Mouse (Mus musculus): ENCODE measurements around the gene Ube4a.
A peak's percentile ranks its signal among the peaks of the same experiment; 100 is the strongest.

The Ube4a gene

GRCm38 (mm10) chr9:44965126-44965832 is at the start of gene Ube4a:
Gene Ube4a (minus strand): TSS chr9:44965600.
- peak; percentile 98 to 100 for DNase-seq (ENCODE audit: inconsistent age in 2 of 2, low spot score in 1 of 2)

- no peak for DNase-seq (ENCODE audit: inconsistent age in 2 of 2, low spot score in 1 of 2)
These were observed 49.5 kb upstream of the Ube4a start for GRCm38 (mm10) chr9:45014879-45015278.

DNA sequence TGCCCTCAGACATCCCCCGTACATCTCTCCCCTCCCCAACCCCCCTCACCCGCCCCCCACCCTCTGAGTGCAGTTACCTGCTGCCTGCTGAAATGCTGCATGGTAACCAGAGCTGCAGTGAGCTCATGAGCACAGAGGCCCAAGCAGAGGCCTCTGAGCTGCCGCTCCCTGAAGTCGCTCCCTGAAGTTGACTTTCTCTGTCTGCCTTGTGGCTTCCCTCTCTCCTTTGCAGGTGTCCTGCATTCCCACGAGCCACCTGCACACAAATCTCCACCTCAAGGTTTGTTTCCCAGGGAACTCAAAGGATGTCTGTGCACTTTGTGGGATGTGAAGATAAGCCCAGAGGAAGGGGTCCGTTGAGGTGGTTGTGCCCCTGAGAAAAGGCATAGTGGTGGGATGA is 45.9 kb upstream of the Ube4a start:
- DNase-seq (ENCODE audit: inconsistent age in 2 of 2, low spot score in 1 of 2), result no peak

DNA sequence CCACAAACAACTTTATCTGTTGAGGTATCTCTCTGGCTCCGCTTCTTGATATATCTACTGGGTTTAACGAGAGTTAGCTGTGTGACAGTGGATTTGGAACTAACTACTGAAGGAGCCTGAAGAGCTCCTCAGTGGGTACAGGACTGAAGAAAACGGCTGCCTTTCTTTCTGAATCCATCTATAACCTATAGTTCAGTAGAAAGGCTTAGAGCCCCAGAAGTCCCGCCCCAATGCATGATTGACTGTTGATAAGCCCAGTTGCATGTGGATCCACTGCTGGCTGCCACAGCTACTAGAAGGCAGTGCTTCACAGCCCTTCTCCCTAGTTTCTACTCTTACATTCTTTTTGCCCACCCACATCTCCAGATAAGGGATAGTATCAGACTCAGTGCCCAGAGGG is 45.1 kb upstream of the Ube4a start:
- no peak for DNase-seq (ENCODE audit: inconsistent age in 2 of 2, low spot score in 1 of 2)

GRCm38 (mm10) chr9:45009180-45010078 is 44.0 kb upstream of the Ube4a start, which contains the start of gene Cd3e:
Gene Cd3e (minus strand): TSS chr9:45009627.
- DNase-seq (ENCODE audit: inconsistent age in 2 of 2, low spot score in 1 of 2), result no peak

DNA sequence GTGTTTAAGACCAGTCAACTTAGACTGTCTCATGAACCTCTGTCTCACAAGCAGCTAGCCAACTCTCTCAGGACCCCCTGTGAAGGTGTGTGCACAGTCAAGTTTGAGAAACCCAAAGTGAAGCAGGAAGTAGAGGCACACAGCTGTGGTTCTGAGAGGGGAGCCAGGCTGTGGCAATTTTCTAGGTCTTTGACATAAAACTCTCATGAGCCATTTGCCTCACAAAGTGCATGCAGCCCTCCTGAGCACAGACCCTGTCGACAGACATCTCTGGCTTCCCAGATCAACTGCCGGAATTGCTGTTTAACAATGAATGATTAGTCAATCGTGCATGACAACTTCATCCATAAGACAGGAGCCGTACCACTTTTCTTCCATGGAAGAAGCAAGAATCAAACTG is 42.9 kb upstream of the Ube4a start:
- no peak for DNase-seq (ENCODE audit: inconsistent age in 2 of 2, low spot score in 1 of 2)

GRCm38 (mm10) chr9:45007404-45007803 is 42.0 kb upstream of the Ube4a start:
- DNase-seq (ENCODE audit: inconsistent age in 2 of 2, low spot score in 1 of 2), result no peak

- DNase-seq (ENCODE audit: inconsistent age in 2 of 2, low spot score in 1 of 2), result no peak
These were observed 34.8 kb upstream of the Ube4a start for GRCm38 (mm10) chr9:45000249-45000648.

GRCm38 (mm10) chr9:44999776-45000175 is 34.4 kb upstream of the Ube4a start:
- DNase-seq (ENCODE audit: inconsistent age in 2 of 2, low spot score in 1 of 2), result no peak

GRCm38 (mm10) chr9:44999171-44999570 is 33.8 kb upstream of the Ube4a start:
- DNase-seq (ENCODE audit: inconsistent age in 2 of 2, low spot score in 1 of 2), result peak in 1 of 2 experiments; percentile 22

GRCm38 (mm10) chr9:44998138-44998537 is 32.7 kb upstream of the Ube4a start:
- no peak for DNase-seq (ENCODE audit: inconsistent age in 2 of 2, low spot score in 1 of 2)

DNA sequence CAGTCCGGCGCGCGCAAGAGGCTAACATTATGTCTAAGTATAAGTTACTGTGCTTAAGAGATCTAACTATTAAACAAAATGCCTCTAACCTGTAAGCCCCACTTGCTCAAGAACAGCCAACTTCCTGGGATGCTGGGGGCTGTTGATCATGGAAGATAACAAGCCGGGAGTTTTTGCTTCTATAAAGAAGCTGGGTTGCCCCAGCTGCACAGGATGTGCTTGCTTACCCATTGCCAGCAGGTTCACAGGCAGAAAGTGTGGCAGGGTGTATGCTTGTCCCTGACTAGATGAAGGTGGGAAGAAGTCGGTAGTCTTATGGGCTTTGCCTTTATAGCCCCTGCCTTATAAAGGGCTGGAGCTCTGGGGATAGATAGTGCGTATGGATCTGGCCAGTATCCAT is 31.2 kb upstream of the Ube4a start:
- no peak for DNase-seq (ENCODE audit: inconsistent age in 2 of 2, low spot score in 1 of 2)

- DNase-seq (ENCODE audit: inconsistent age in 2 of 2, low spot score in 1 of 2), result no peak
These were observed 29.6 kb upstream of the Ube4a start for GRCm38 (mm10) chr9:44994962-44995361.

- peak in 1 of 2 experiments; percentile 40 for DNase-seq (ENCODE audit: inconsistent age in 2 of 2, low spot score in 1 of 2)
These were observed 27.9 kb upstream of the Ube4a start for GRCm38 (mm10) chr9:44993268-44993667.

DNA sequence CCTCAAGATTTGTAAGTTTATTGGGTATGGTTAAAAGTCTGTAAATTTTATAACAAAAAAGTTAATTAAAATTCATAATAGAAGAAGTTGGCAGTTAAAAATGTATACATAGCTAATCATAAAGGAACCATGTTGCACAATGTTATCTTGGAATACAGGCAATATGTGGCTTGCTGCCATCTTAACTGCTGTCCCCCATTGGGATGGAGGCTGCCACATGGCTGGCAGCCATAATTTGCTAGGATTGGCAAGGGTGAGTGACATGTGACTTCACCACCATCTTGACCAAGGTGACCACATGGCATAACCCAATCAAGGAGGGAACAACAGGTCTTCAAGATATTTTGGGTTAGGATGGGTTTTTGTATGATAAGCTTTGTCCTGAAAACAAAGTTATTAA is 26.9 kb upstream of the Ube4a start:
- no peak for DNase-seq (ENCODE audit: inconsistent age in 2 of 2, low spot score in 1 of 2)

GRCm38 (mm10) chr9:44991821-44992220 is 26.4 kb upstream of the Ube4a start:
- no peak for DNase-seq (ENCODE audit: inconsistent age in 2 of 2, low spot score in 1 of 2)

GRCm38 (mm10) chr9:44986976-44987375 is 21.6 kb upstream of the Ube4a start:
- DNase-seq (ENCODE audit: inconsistent age in 2 of 2, low spot score in 1 of 2), result no peak

- peak; percentile 23 to 29 for DNase-seq (ENCODE audit: inconsistent age in 2 of 2, low spot score in 1 of 2)
These were observed 20.9 kb upstream of the Ube4a start for GRCm38 (mm10) chr9:44986242-44986781.

- no peak for DNase-seq (ENCODE audit: inconsistent age in 2 of 2, low spot score in 1 of 2)
These were observed 20.3 kb upstream of the Ube4a start for GRCm38 (mm10) chr9:44985721-44986161.

- DNase-seq (ENCODE audit: inconsistent age in 2 of 2, low spot score in 1 of 2), result no peak
These were observed 17.6 kb upstream of the Ube4a start for GRCm38 (mm10) chr9:44983001-44983400.

- no peak for DNase-seq (ENCODE audit: inconsistent age in 2 of 2, low spot score in 1 of 2)
These were observed 17.1 kb upstream of the Ube4a start for GRCm38 (mm10) chr9:44982531-44982930.

- DNase-seq (ENCODE audit: inconsistent age in 2 of 2, low spot score in 1 of 2), result no peak
These were observed 16.7 kb upstream of the Ube4a start for GRCm38 (mm10) chr9:44982081-44982480.

Data from adrenal gland, adult (tissue).